Mouse (Mus musculus) neural tube, embryonic 13.5 days (tissue): Measurements from ENCODE around the gene Mycbp. TPM values are rescaled to one million over a fixed set of nuclear protein-coding genes. Genes with fewer than 3 reads are reported as not detected.
A peak's percentile ranks its signal among the peaks of the same experiment; 100 is the strongest.
"Not testable (repeated sequence)": the region's sequence is repeated elsewhere in the genome, so short reads cannot be mapped to it uniquely, and the experiment has no call there.

Experiments used
- ATAC-seq: fragments of 200-750 bp; cut with Nextera tagmentation; 2 replicates; pipeline ENCODE4 v1.8.0; 2017; ENCODE audit warnings: low read depth, mild to moderate bottlenecking, moderate TSS enrichment, moderate library complexity
- H3K27ac ChIP-seq: fragments of 300-500 bp; sonication (generic); replicated peaks from 2 replicates; pipeline ENCODE4 v1.5.1; 2015; ENCODE audit warnings: moderate library complexity, mild to moderate bottlenecking, inconsistent platforms
- H3K27me3 ChIP-seq: fragments of 300-500 bp; sonication (generic); 2 replicates; pipeline ENCODE4 v1.6.1; 2015; ENCODE audit warnings: mild to moderate bottlenecking, inconsistent platforms
- H3K36me3 ChIP-seq: fragments of 300-500 bp; sonication (generic); 2 replicates; pipeline ENCODE4 v1.6.1; 2015; ENCODE audit warnings: mild to moderate bottlenecking, inconsistent platforms
- H3K4me1 ChIP-seq: fragments of 300-500 bp; sonication (generic); replicated peaks from 2 replicates; pipeline ENCODE4 v1.6.1; 2015; ENCODE audit warnings: inconsistent platforms
- H3K4me2 ChIP-seq: fragments of 300-500 bp; sonication (generic); 2 replicates; pipeline ENCODE4 v1.6.1; 2015; ENCODE audit warnings: inconsistent platforms, mild to moderate bottlenecking, moderate library complexity
- H3K4me3 ChIP-seq: fragments of 300-500 bp; sonication (generic); 2 replicates; pipeline ENCODE4 v1.5.1; 2015; ENCODE audit warnings: mild to moderate bottlenecking, inconsistent platforms
- H3K9ac ChIP-seq: fragments of 300-500 bp; sonication (generic); 2 replicates; pipeline ENCODE4 v1.6.1; 2015; ENCODE audit warnings: moderate library complexity, mild to moderate bottlenecking, inconsistent platforms
- H3K9me3 ChIP-seq: fragments of 300-500 bp; sonication (generic); 2 replicates; pipeline ENCODE4 v1.6.1; 2016; ENCODE audit warnings: inconsistent platforms
- WGBS: fragments of 180-500 bp; shearing (Covaris S2); methylation state at CpG from one replicate; pipeline ENCODE4 v1.1.7; 2015; 5-methylcytosine and 5-hydroxymethylcytosine counted together
- polyA plus RNA-seq: library from polyadenylated mRNA; unstranded; fragments of >200 nt; fragmentation: Nextera tagmentation; extraction: Ambion mirVana; gene quantifications from 2 replicates; pipeline ENCODE4 v1.2.1, GENCODE M21; 2015

The Mycbp gene
- polyA plus RNA-seq, 1 experiment from 2014 or later = 39.3 TPM

GRCm38 (mm10) chr4:123912431-123912830 is 7.8 kb downstream of the Mycbp start:
- Histone ChIP-seq H3K9ac (no peak overlapping the region), H3K27me3 (no peaks in the 10 kb centered on the region), H3K36me3 (peaks cover 40% of the 10 kb centered on the region), H3K4me3 (no peak overlapping the region), H3K4me2 (no peak overlapping the region), H3K27ac (no peak overlapping the region), H3K9me3 (no peaks in the 10 kb centered on the region), H3K4me1 (peaks cover 10% of the 10 kb centered on the region)
- 71% methylated on average over 2 of the region's 2 CpGs for WGBS
- no peak for ATAC-seq

- Histone ChIP-seq H3K27me3 (no peaks in the 10 kb centered on the region), H3K4me2 (peak within 1 kb of the TSS; percentile 92), H3K4me1 (peaks cover 24% of the 10 kb centered on the region), H3K9me3 (no peaks in the 10 kb centered on the region), H3K9ac (peak within 1 kb of the TSS; percentile 98), H3K36me3 (peaks cover 37% of the 10 kb centered on the region), H3K27ac (peak within 1 kb of the TSS; percentile 88), H3K4me3 (peak within 1 kb of the TSS; percentile 100)
- WGBS = 1% methylated on average over 49 of the region's 49 CpGs
- peak; percentile 99 for ATAC-seq
Measured at GRCm38 (mm10) chr4:123916748-123917547, 12.3 kb downstream of the Mycbp start, which contains the start of gene Rragc. Gene Rragc (plus strand): TSS chr4:123917446.

- H3K4me2 ChIP-seq = peak within 1 kb of the TSS; percentile 92
- H3K27ac ChIP-seq = peak within 1 kb of the TSS; percentile 88
- WGBS = under 1% methylated on average over 47 of the region's 63 CpGs
- no peaks in the 10 kb centered on the region for H3K9me3 ChIP-seq
- H3K4me3 ChIP-seq = peak within 1 kb of the TSS; percentile 100
- H3K36me3 ChIP-seq = peaks cover 35% of the 10 kb centered on the region
- H3K4me1 ChIP-seq = peaks cover 24% of the 10 kb centered on the region
- ATAC-seq = peak; percentile 64
- H3K9ac ChIP-seq = peak within 1 kb of the TSS; percentile 98
- H3K27me3 ChIP-seq = no peaks in the 10 kb centered on the region
Measured at GRCm38 (mm10) chr4:123917548-123918140, 13.0 kb downstream of the Mycbp start, which contains the start of gene 4930535I16Rik. Gene 4930535I16Rik (minus strand): TSS chr4:123918022.

- no peak for ATAC-seq
- Histone ChIP-seq H3K27ac (no peak overlapping the region), H3K9ac (peak overlapping the region; percentile 98), H3K4me1 (peaks cover 24% of the 10 kb centered on the region), H3K9me3 (no peaks in the 10 kb centered on the region), H3K36me3 (peaks cover 37% of the 10 kb centered on the region), H3K4me3 (peak overlapping the region; percentile 100), H3K4me2 (peak overlapping the region; percentile 92), H3K27me3 (no peaks in the 10 kb centered on the region)
- WGBS = 76% methylated on average over 2 of the region's 2 CpGs
Measured at GRCm38 (mm10) chr4:123918851-123919250, 14.2 kb downstream of the Mycbp start.

GRCm38 (mm10) chr4:123921055-123921565 is 16.5 kb downstream of the Mycbp start:
- Histone ChIP-seq H3K9ac (no peak overlapping the region), H3K27ac (no peak overlapping the region), H3K4me3 (no peak overlapping the region), H3K4me1 (peaks cover 18% of the 10 kb centered on the region), H3K9me3 (no peaks in the 10 kb centered on the region), H3K36me3 (peaks cover 52% of the 10 kb centered on the region), H3K4me2 (no peak overlapping the region), H3K27me3 (no peaks in the 10 kb centered on the region)
- ATAC-seq = no peak
- WGBS = 89% methylated on average over 4 of the region's 4 CpGs

GRCm38 (mm10) chr4:123927961-123928360 is 23.3 kb downstream of the Mycbp start:
- H3K9ac ChIP-seq = no peak overlapping the region
- no peaks in the 10 kb centered on the region for H3K9me3 ChIP-seq
- ATAC-seq = no peak
- H3K4me2 ChIP-seq = no peak overlapping the region
- H3K4me1 ChIP-seq = no peaks in the 10 kb centered on the region
- H3K4me3 ChIP-seq = no peak overlapping the region
- H3K36me3 ChIP-seq = peaks cover 89% of the 10 kb centered on the region
- H3K27ac ChIP-seq = no peak overlapping the region
- no peaks in the 10 kb centered on the region for H3K27me3 ChIP-seq

GRCm38 (mm10) chr4:123929994-123930393 is 25.4 kb downstream of the Mycbp start:
- no peaks in the 10 kb centered on the region for H3K4me1 ChIP-seq
- H3K36me3 ChIP-seq = peaks cover 88% of the 10 kb centered on the region
- no peak overlapping the region for H3K27ac ChIP-seq
- ATAC-seq = no peak
- H3K9me3 ChIP-seq = no peaks in the 10 kb centered on the region
- no peak overlapping the region for H3K4me3 ChIP-seq
- WGBS = 93% methylated on average over 4 of the region's 4 CpGs
- no peaks in the 10 kb centered on the region for H3K27me3 ChIP-seq
- H3K4me2 ChIP-seq = no peak overlapping the region
- no peak overlapping the region for H3K9ac ChIP-seq

GRCm38 (mm10) chr4:123934306-123934705 is 29.7 kb downstream of the Mycbp start:
- Histone ChIP-seq H3K4me2 (no peak overlapping the region), H3K27ac (no peak overlapping the region), H3K36me3 (peaks cover 70% of the 10 kb centered on the region), H3K4me3 (no peak overlapping the region), H3K9ac (no peak overlapping the region), H3K4me1 (no peaks in the 10 kb centered on the region), H3K9me3 (no peaks in the 10 kb centered on the region), H3K27me3 (no peaks in the 10 kb centered on the region)
- ATAC-seq = no peak
- WGBS = 97% methylated on average over 4 of the region's 4 CpGs

GRCm38 (mm10) chr4:123936059-123936458 is 31.4 kb downstream of the Mycbp start:
- no peaks in the 10 kb centered on the region for H3K4me1 ChIP-seq
- 93% methylated on average over 7 of the region's 7 CpGs for WGBS
- ATAC-seq = no peak
- no peak overlapping the region for H3K4me3 ChIP-seq
- H3K36me3 ChIP-seq = peaks cover 55% of the 10 kb centered on the region
- H3K9me3 ChIP-seq = no peaks in the 10 kb centered on the region
- no peak overlapping the region for H3K27ac ChIP-seq
- H3K27me3 ChIP-seq = no peaks in the 10 kb centered on the region
- H3K9ac ChIP-seq = no peak overlapping the region
- H3K4me2 ChIP-seq = no peak overlapping the region

GRCm38 (mm10) chr4:123939838-123940237 is 35.2 kb downstream of the Mycbp start:
- H3K36me3 ChIP-seq = peaks cover 24% of the 10 kb centered on the region
- ATAC-seq = no peak
- 5% methylated on average over 4 of the region's 4 CpGs for WGBS
- H3K9me3 ChIP-seq = no peaks in the 10 kb centered on the region
- no peak overlapping the region for H3K4me2 ChIP-seq
- no peak overlapping the region for H3K4me3 ChIP-seq
- peaks cover 9% of the 10 kb centered on the region; the same call in 1 of the 2 replicates for H3K27me3 ChIP-seq
- no peaks in the 10 kb centered on the region for H3K4me1 ChIP-seq
- no peak overlapping the region for H3K27ac ChIP-seq
- H3K9ac ChIP-seq = no peak overlapping the region

- not testable (repeated sequence) for H3K27ac ChIP-seq, H3K27me3 ChIP-seq, ATAC-seq, H3K9me3 ChIP-seq, H3K4me3 ChIP-seq, H3K4me2 ChIP-seq, H3K9ac ChIP-seq, H3K4me1 ChIP-seq
- H3K36me3 ChIP-seq = peaks cover 14% of the 10 kb centered on the region
- 78% methylated on average over 7 of the region's 7 CpGs for WGBS
Measured at GRCm38 (mm10) chr4:123940878-123941277, 36.2 kb downstream of the Mycbp start.

GRCm38 (mm10) chr4:123946701-123947100 is 42.1 kb downstream of the Mycbp start:
- ATAC-seq = no peak

More at GRCm38 (mm10) chr4:123946701-123947100, 42.1 kb downstream of the Mycbp start:
- Histone ChIP-seq H3K4me1 (peaks cover 6% of the 10 kb centered on the region; the same call in 1 of the 2 replicates), H3K27me3 (peaks cover 11% of the 10 kb centered on the region), H3K9ac (no peak overlapping the region), H3K36me3 (no peaks in the 10 kb centered on the region), H3K9me3 (no peaks in the 10 kb centered on the region), H3K4me2 (no peak overlapping the region), H3K27ac (no peak overlapping the region), H3K4me3 (no peak overlapping the region)
- WGBS = 77% methylated on average over 4 of the region's 4 CpGs
